Mouse (Mus musculus): ENCODE measurements around the gene Unc80. TPM values are rescaled to one million over a fixed set of nuclear protein-coding genes. Genes with fewer than 3 reads are reported as not detected.

Gene Unc80
- polyA plus RNA-seq, 1 experiment from 2014 or later: 0.34 TPM

DNA sequence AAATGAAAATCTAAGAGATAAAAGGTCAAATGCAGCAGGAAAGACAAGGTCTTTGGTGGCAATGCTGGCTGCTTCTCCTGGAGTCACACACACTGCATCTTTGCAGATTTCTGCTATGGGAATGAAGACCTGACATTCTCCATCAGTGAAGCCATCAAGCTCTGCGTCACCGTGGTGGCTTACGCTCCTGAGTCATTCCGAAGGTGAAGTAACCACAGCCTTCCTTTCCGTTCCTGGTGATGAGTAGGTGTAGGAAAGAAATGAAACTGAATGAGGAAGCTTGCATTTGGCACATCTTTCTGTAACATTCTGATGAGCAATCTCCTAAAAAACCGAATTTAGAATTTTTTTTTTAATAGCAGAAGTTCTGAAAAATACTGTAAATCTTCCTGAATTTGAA lies 181.4 kb downstream of the Unc80 start:
- no peaks in the 10 kb centered on the region for H3K4me1 ChIP-seq (replicated peaks)
- no peak overlapping the region for H3K27ac ChIP-seq
- no peaks in the 10 kb centered on the region for H3K36me3 ChIP-seq
- no peak overlapping the region for H3K4me2 ChIP-seq (replicated peaks)
- ATAC-seq: no peak
- no peaks in the 10 kb centered on the region for H3K27me3 ChIP-seq (replicated peaks)
- H3K9me3 ChIP-seq: no peaks in the 10 kb centered on the region
- H3K4me3 ChIP-seq (replicated peaks): no peak overlapping the region
- 88% methylated on average over 6 of the region's 6 CpGs for WGBS
- H3K9ac ChIP-seq: no peak overlapping the region

DNA sequence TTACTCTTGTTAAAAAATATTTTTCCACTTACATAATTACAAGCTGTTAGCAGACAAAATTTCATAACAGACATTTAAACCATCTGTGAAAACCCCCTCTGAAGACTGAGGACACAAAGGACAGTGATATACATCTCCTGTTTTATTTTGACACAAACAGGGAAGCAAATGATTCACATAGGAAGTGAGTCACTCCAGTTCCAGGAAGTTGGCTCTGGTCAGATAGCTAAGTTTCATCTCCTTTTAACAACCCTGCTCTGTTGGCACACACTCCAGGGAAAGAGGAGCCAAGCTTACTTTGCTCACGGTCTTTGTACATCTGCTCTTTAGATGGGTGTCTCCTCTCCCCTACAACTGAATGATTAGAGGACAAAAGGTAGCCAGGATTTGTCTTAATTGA lies 181.8 kb downstream of the Unc80 start:
- no peak overlapping the region for H3K4me3 ChIP-seq (replicated peaks)
- no peak overlapping the region for H3K9ac ChIP-seq
- H3K27me3 ChIP-seq (replicated peaks): no peaks in the 10 kb centered on the region
- no peaks in the 10 kb centered on the region for H3K9me3 ChIP-seq
- H3K36me3 ChIP-seq: no peaks in the 10 kb centered on the region
- no peaks in the 10 kb centered on the region for H3K4me1 ChIP-seq (replicated peaks)
- no peak overlapping the region for H3K27ac ChIP-seq
- 54% methylated on average over 1 of the region's 1 CpGs for WGBS
- no peak for ATAC-seq
- H3K4me2 ChIP-seq (replicated peaks): no peak overlapping the region

DNA sequence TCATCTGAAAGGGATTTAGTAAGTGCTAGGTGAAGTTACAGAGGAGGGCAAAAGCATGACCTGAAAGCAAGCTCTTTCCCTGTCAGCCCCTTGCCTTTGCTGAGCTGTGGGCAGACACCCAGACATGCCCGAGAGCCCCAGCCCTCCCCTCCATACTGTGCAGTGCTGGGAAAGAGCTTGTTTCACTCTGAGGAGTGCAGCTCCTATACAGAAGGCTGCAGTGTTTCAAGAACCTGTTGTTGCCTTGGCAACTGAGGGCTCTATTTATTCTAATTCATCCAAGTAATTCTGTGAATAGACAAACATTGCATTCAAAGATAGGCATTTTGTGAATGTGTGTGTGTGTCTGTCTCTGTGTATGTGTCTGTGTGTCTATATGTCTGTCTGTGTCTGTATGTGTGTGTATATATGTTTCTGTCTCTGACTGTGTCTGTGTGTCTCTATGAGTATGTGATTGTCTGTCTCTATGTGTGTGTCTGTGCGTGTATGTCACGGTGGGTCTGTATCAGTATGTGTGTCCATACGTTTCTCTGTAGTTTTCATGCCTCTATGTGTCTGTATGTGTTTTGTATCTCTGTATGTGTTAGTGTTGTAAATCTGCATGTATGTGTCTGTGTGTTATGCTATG lies 187.1 kb downstream of the Unc80 start:
- no peak overlapping the region for H3K4me2 ChIP-seq (replicated peaks)
- H3K4me1 ChIP-seq (replicated peaks): no peaks in the 10 kb centered on the region
- H3K36me3 ChIP-seq: no peaks in the 10 kb centered on the region
- WGBS: 65% methylated on average over 4 of the region's 4 CpGs
- H3K9me3 ChIP-seq: no peaks in the 10 kb centered on the region
- H3K27me3 ChIP-seq (replicated peaks): no peaks in the 10 kb centered on the region
- ATAC-seq: no peak
- no peak overlapping the region for H3K9ac ChIP-seq
- no peak overlapping the region for H3K4me3 ChIP-seq (replicated peaks)
- H3K27ac ChIP-seq: no peak overlapping the region

DNA sequence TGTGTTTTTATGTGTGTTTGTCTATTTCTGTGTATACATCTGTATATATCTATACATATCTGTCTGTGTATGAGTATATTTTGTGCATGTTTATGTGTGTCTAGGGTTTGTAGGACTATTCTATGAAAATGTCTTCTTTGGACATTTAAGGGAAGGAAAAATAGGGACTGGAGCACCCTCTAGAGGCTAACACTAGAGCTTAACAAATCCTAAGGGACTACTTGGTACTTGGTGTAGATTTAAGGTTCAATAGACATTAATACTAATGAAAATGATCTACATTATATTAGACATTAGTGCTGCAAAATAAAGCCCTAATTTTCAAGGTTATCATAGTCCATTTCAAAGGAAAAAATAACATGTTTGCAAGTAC lies 187.6 kb downstream of the Unc80 start:
- ATAC-seq: no peak
- no peak overlapping the region for H3K4me3 ChIP-seq (replicated peaks)
- H3K4me1 ChIP-seq (replicated peaks): no peaks in the 10 kb centered on the region
- H3K27ac ChIP-seq: no peak overlapping the region
- no peaks in the 10 kb centered on the region for H3K27me3 ChIP-seq (replicated peaks)
- no peaks in the 10 kb centered on the region for H3K9me3 ChIP-seq
- no peak overlapping the region for H3K4me2 ChIP-seq (replicated peaks)
- no peak overlapping the region for H3K9ac ChIP-seq
- no peaks in the 10 kb centered on the region for H3K36me3 ChIP-seq

DNA sequence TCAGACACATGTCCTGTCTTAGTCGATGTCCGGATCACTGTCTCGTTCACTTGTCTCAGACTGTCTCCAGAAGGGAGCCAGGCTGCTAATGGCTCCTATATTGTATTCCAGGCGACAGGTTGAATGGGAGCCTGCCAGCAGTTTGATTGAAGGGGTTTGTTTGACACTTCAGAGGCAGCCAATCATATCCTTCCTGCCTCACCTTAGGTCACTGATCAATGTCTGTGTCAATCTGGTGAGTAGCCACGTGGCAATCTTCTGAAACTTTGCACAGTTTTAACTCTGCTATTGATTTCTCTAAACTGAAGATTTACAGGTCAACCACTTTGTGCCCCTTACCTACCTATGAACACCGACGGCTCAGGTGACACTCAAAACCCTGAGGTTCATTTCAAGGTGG lies 203.3 kb downstream of the Unc80 start:
- Histone ChIP-seq H3K9ac (no peak overlapping the region), H3K4me2 (replicated peaks) (no peak overlapping the region), H3K4me3 (replicated peaks) (no peak overlapping the region), H3K4me1 (replicated peaks) (no peaks in the 10 kb centered on the region), H3K27me3 (replicated peaks) (no peaks in the 10 kb centered on the region), H3K36me3 (no peaks in the 10 kb centered on the region), H3K9me3 (no peaks in the 10 kb centered on the region), H3K27ac (no peak overlapping the region)
- no peak for ATAC-seq
- WGBS: 69% methylated on average over 7 of the region's 7 CpGs

DNA sequence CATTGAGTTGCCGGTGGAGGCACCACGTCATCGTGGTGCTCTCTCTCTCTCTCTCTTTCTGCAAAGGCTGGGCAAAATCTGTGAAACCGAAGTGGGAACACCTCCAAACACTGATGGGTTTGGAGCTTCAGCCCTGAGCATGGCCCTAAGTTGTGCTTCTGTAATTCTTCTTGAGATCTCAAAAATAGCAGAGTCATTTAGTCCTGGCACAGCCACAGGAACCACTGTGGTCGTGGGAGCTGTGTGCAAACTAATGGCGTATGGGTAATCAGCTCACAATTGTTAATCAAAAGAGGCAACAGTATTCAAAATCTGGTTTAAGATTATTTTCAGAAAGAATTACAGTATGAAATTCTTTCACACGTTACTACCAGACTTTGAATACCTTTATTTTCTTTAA lies 204.6 kb downstream of the Unc80 start:
- Histone ChIP-seq H3K4me2 (replicated peaks) (no peak overlapping the region), H3K9ac (no peak overlapping the region), H3K27me3 (replicated peaks) (no peaks in the 10 kb centered on the region), H3K9me3 (no peaks in the 10 kb centered on the region), H3K27ac (no peak overlapping the region), H3K36me3 (no peaks in the 10 kb centered on the region), H3K4me3 (replicated peaks) (no peak overlapping the region), H3K4me1 (replicated peaks) (no peaks in the 10 kb centered on the region)
- WGBS: 85% methylated on average over 7 of the region's 7 CpGs
- ATAC-seq: no peak

DNA sequence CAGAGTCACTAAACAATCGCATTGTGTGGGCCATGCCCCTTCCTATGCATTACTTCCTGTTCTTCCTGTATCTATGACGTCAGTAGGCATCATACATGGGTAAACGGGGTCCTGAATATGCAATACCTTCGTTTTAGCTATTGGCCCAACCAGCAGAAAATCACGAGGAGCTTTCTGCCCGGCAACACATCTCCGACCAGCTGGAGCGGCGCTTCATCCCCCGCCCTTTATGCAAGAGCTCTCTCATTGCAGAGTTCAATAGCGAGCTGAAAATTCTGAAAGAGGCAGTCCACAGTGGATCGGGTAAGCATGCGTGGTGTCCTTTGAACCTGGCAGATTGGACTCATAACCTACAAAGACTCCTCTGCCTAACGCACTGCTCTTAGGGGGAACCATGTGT lies 209.8 kb downstream of the Unc80 start:
- Histone ChIP-seq H3K9me3 (no peaks in the 10 kb centered on the region), H3K27me3 (replicated peaks) (no peaks in the 10 kb centered on the region), H3K9ac (no peak overlapping the region), H3K4me3 (replicated peaks) (no peak overlapping the region), H3K4me2 (replicated peaks) (no peak overlapping the region), H3K27ac (no peak overlapping the region), H3K36me3 (no peaks in the 10 kb centered on the region), H3K4me1 (replicated peaks) (no peaks in the 10 kb centered on the region)
- WGBS: 81% methylated on average over 14 of the region's 14 CpGs
- no peak for ATAC-seq

DNA sequence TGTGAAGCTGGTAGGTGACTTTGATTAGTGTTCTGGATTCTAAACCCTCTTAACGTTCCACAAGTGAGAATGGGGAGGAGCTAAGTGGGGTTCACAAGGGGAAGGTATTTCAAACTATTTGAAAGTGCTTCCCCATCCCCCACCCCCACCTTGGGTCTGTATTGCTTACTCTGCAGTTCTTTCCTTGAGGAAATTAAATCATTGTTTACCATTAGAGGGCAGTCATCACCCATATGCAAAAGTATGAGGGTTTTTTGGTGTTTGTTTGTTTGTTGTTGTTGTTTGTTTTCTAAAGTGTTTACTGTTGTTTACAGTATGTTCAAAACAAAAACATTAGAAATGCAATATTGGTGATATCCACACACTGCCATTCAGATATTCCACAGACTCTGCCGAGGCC lies 210.5 kb downstream of the Unc80 start:
- Histone ChIP-seq H3K27ac (no peak overlapping the region), H3K4me3 (replicated peaks) (no peak overlapping the region), H3K36me3 (no peaks in the 10 kb centered on the region), H3K4me2 (replicated peaks) (no peak overlapping the region), H3K27me3 (replicated peaks) (no peaks in the 10 kb centered on the region), H3K9me3 (no peaks in the 10 kb centered on the region), H3K4me1 (replicated peaks) (no peaks in the 10 kb centered on the region), H3K9ac (no peak overlapping the region)
- 44% methylated on average over 2 of the region's 2 CpGs for WGBS
- no peak for ATAC-seq

DNA sequence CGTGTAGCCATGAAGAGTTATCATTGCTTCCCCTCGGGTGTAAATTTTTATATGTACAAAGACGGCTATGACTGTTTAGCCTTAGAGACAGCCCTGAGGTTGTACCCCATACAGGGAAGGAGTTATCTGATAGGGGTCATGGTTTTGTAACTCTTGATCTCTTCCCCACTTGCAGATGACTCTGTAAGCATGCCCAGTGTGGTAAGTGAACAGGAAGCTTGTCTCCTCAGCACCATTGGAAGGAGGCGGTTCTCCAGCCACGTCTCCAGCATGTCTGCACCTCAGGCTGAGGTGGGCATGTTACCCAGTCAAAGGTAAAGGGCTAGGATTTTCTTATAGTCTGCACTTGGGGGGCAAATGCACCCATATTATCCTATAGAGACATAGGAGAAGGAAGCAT lies 214.8 kb downstream of the Unc80 start:
- Histone ChIP-seq H3K9ac (no peak overlapping the region), H3K36me3 (no peaks in the 10 kb centered on the region), H3K4me2 (replicated peaks) (no peak overlapping the region), H3K4me3 (replicated peaks) (no peak overlapping the region), H3K4me1 (replicated peaks) (no peaks in the 10 kb centered on the region), H3K27ac (no peak overlapping the region), H3K27me3 (replicated peaks) (no peaks in the 10 kb centered on the region), H3K9me3 (no peaks in the 10 kb centered on the region)
- 79% methylated on average over 5 of the region's 5 CpGs for WGBS
- ATAC-seq: no peak

DNA sequence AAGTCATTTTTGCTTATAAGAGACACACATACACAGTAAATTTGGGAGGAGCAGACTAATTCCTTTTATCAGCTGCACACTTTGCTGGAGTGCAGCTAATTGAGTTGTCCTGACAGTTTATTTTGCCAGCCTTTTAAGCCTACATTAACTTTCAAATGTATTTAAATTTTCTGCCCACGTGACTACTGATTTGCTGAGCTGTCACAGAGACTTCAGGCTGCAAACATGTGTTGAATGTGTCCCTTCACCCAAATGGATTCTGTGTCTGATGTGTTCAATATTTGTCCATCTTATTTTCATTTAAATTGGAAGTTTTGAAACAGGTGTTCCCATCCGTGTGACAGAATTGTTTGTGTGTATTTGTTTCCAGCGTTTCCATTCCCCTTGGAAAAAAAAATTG lies 223.6 kb downstream of the Unc80 start:
- no peak for ATAC-seq
- no peaks in the 10 kb centered on the region for H3K9me3 ChIP-seq
- no peak overlapping the region for H3K4me2 ChIP-seq (replicated peaks)
- no peak overlapping the region for H3K4me3 ChIP-seq (replicated peaks)
- H3K27ac ChIP-seq: no peak overlapping the region
- 68% methylated on average over 3 of the region's 3 CpGs for WGBS
- H3K9ac ChIP-seq: no peak overlapping the region
- H3K4me1 ChIP-seq (replicated peaks): no peaks in the 10 kb centered on the region
- H3K36me3 ChIP-seq: no peaks in the 10 kb centered on the region
- no peaks in the 10 kb centered on the region for H3K27me3 ChIP-seq (replicated peaks)

DNA sequence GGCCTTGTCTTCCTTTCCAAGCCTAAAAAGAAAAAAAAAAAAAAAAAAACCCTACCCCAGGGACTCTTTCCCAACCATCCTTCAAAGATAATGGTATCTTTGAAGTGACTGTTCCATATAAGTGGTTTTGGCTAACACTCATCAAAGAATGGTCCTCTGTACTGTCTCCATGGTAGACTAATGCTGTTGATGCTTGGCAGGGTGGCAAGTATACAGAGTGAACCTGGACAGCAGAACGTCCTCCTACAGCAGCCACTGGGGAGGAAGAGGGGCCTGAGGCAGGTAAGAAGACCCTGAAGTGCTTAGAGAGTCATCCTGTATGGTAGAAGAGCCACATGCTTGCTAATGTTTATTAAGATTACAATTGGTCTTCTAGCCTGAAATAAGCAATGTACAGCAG lies 224.1 kb downstream of the Unc80 start:
- Histone ChIP-seq H3K27me3 (replicated peaks) (no peaks in the 10 kb centered on the region), H3K9me3 (no peaks in the 10 kb centered on the region), H3K27ac (no peak overlapping the region), H3K4me3 (replicated peaks) (no peak overlapping the region), H3K4me2 (replicated peaks) (no peak overlapping the region), H3K4me1 (replicated peaks) (no peaks in the 10 kb centered on the region), H3K36me3 (no peaks in the 10 kb centered on the region), H3K9ac (no peak overlapping the region)
- 65% methylated on average over 1 of the region's 1 CpGs for WGBS
- no peak for ATAC-seq

DNA sequence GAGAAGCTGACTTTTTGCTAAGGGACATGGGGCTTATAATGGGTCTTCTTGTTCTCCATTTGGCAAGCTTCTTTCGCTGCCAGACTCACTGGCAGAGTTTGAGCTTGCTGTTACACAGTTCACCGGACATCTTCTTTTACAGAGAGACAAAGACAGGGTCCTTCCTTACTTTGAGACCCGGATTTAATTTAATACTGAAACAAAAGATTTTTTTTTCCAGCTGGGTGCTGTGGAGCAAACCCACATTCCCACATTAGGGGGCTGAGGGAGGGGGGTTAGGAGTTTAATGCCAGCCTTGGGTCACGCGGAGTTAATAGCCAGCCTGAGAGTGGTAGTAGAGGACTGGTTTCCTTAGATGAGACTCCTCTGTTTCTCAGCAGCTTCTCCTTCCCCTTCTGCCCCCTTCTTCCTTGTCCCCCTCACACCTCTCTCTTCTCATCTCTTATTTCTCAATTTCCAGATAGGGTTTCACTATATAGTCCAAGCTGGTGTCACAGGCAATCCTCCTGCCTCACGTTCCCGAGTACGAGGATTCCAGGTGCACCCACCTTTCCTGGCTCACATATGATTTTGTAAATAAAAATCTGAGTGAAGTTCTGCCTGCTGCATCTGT lies 224.7 kb downstream of the Unc80 start:
- ATAC-seq: no peak
- no peak overlapping the region for H3K4me2 ChIP-seq (replicated peaks)
- H3K4me1 ChIP-seq (replicated peaks): no peaks in the 10 kb centered on the region
- H3K9me3 ChIP-seq: no peaks in the 10 kb centered on the region
- no peak overlapping the region for H3K27ac ChIP-seq
- no peak overlapping the region for H3K9ac ChIP-seq
- WGBS: 86% methylated on average over 8 of the region's 8 CpGs
- H3K36me3 ChIP-seq: no peaks in the 10 kb centered on the region
- H3K4me3 ChIP-seq (replicated peaks): no peak overlapping the region
- no peaks in the 10 kb centered on the region for H3K27me3 ChIP-seq (replicated peaks)

DNA sequence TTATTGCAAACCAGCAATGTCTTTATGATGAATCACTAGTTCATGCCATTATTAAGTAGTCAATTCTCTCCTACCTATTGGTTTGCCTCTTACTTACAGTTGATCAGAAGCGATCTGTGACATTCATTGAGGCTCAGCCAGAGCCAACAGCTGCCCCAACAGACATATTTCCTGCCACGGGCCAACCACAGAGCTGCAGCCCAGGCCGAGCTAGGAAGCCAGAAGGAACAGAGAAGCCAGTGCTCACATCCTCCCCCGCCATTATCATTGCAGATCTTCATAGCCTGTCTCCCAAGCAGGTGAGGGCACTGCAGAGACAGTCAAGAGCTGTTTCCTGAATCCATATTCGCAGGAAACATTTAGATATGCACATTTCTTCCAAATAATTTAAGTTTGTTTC lies 226.1 kb downstream of the Unc80 start:
- 70% methylated on average over 5 of the region's 5 CpGs for WGBS
- Histone ChIP-seq H3K4me2 (replicated peaks) (no peak overlapping the region), H3K27ac (no peak overlapping the region), H3K9ac (no peak overlapping the region), H3K27me3 (replicated peaks) (no peaks in the 10 kb centered on the region), H3K36me3 (no peaks in the 10 kb centered on the region), H3K4me1 (replicated peaks) (no peaks in the 10 kb centered on the region), H3K4me3 (replicated peaks) (no peak overlapping the region), H3K9me3 (no peaks in the 10 kb centered on the region)
- ATAC-seq: no peak
